Mouse (Mus musculus): Measurements from ENCODE around the gene Slx4ip. TPM values are rescaled to one million over a fixed set of nuclear protein-coding genes. Genes with fewer than 3 reads are reported as not detected.

Gene Slx4ip
- polyA plus RNA-seq, 1 experiment from 2014 or later, result 13.2 TPM

GRCm38 (mm10) chr2:137114248-137115096 is 223.5 kb downstream of the Slx4ip start:
- Histone ChIP-seq H3K4me2 (ENCODE audit: low read depth, low read length) (peak overlapping the region; percentile 76), H3K36me3 (ENCODE audit: control insufficient read depth, insufficient read depth, low read length) (no peaks in the 10 kb centered on the region), H3K27ac (ENCODE audit: low read depth, low read length) (peak overlapping the region; percentile 65; the same call in 1 of the 2 replicates), H3K9ac (replicated peaks; ENCODE audit: low read depth, low read length) (peak overlapping the region; percentile 69), H3K9me3 (ENCODE audit: control insufficient read depth, low read length) (no peaks in the 10 kb centered on the region), H3K27me3 (ENCODE audit: control insufficient read depth, insufficient read depth, low read length) (peaks cover 3% of the 10 kb centered on the region; the same call in 1 of the 2 replicates), H3K4me1 (ENCODE audit: control insufficient read depth, insufficient read depth, low read length) (peaks cover 32% of the 10 kb centered on the region), H3K4me3 (ENCODE audit: low read depth, low read length) (peak overlapping the region; percentile 60)
- 0% methylated on average over 47 of the region's 51 CpGs for WGBS
- ATAC-seq (ENCODE audit: low read depth), result peak; percentile 45

GRCm38 (mm10) chr2:137115241-137116024 is 224.4 kb downstream of the Slx4ip start:
- H3K9ac ChIP-seq (replicated peaks; ENCODE audit: low read depth, low read length), result peak overlapping the region; percentile 69
- WGBS, result under 1% methylated on average over 40 of the region's 40 CpGs
- H3K4me3 ChIP-seq (ENCODE audit: low read depth, low read length), result peak overlapping the region; percentile 60
- H3K27me3 ChIP-seq (ENCODE audit: control insufficient read depth, insufficient read depth, low read length), result peaks cover 3% of the 10 kb centered on the region; the same call in 1 of the 2 replicates
- H3K27ac ChIP-seq (ENCODE audit: low read depth, low read length), result peak overlapping the region; percentile 65; the same call in 1 of the 2 replicates
- peak overlapping the region; percentile 76 for H3K4me2 ChIP-seq (ENCODE audit: low read depth, low read length)
- H3K9me3 ChIP-seq (ENCODE audit: control insufficient read depth, low read length), result no peaks in the 10 kb centered on the region
- no peaks in the 10 kb centered on the region for H3K36me3 ChIP-seq (ENCODE audit: control insufficient read depth, insufficient read depth, low read length)
- no peak for ATAC-seq (ENCODE audit: low read depth)
- H3K4me1 ChIP-seq (ENCODE audit: control insufficient read depth, insufficient read depth, low read length), result peaks cover 27% of the 10 kb centered on the region

- H3K4me2 ChIP-seq (ENCODE audit: low read depth, low read length), result peak within 1 kb of the TSS; percentile 76
- ATAC-seq (ENCODE audit: low read depth), result peak; percentile 5; the same call in 1 of the 2 replicates
- H3K27me3 ChIP-seq (ENCODE audit: control insufficient read depth, insufficient read depth, low read length), result peaks cover 3% of the 10 kb centered on the region; the same call in 1 of the 2 replicates
- H3K4me1 ChIP-seq (ENCODE audit: control insufficient read depth, insufficient read depth, low read length), result peaks cover 22% of the 10 kb centered on the region
- H3K27ac ChIP-seq (ENCODE audit: low read depth, low read length), result peak within 1 kb of the TSS; percentile 76
- H3K9ac ChIP-seq (replicated peaks; ENCODE audit: low read depth, low read length), result peak within 1 kb of the TSS; percentile 69
- peak within 1 kb of the TSS; percentile 60 for H3K4me3 ChIP-seq (ENCODE audit: low read depth, low read length)
- no peaks in the 10 kb centered on the region for H3K36me3 ChIP-seq (ENCODE audit: control insufficient read depth, insufficient read depth, low read length)
- H3K9me3 ChIP-seq (ENCODE audit: control insufficient read depth, low read length), result no peaks in the 10 kb centered on the region
- WGBS, result under 1% methylated on average over 59 of the region's 59 CpGs
Observed at GRCm38 (mm10) chr2:137116025-137116674, 225.1 kb downstream of the Slx4ip start, which contains the start of gene Jag1. Gene Jag1, minus strand, starts transcription at chr2:137116644.

GRCm38 (mm10) chr2:137116675-137117320 is 225.8 kb downstream of the Slx4ip start:
- Histone ChIP-seq H3K27me3 (ENCODE audit: control insufficient read depth, insufficient read depth, low read length) (peaks cover 3% of the 10 kb centered on the region; the same call in 1 of the 2 replicates), H3K9me3 (ENCODE audit: control insufficient read depth, low read length) (no peaks in the 10 kb centered on the region), H3K4me3 (ENCODE audit: low read depth, low read length) (peak overlapping the region; percentile 60), H3K36me3 (ENCODE audit: control insufficient read depth, insufficient read depth, low read length) (no peaks in the 10 kb centered on the region), H3K9ac (replicated peaks; ENCODE audit: low read depth, low read length) (peak overlapping the region; percentile 69), H3K4me2 (ENCODE audit: low read depth, low read length) (peak overlapping the region; percentile 76), H3K27ac (ENCODE audit: low read depth, low read length) (peak overlapping the region; percentile 76), H3K4me1 (ENCODE audit: control insufficient read depth, insufficient read depth, low read length) (peaks cover 17% of the 10 kb centered on the region)
- under 1% methylated on average over 56 of the region's 61 CpGs for WGBS
- ATAC-seq (ENCODE audit: low read depth), result peak; percentile 80

GRCm38 (mm10) chr2:137117321-137117690 is 226.3 kb downstream of the Slx4ip start:
- Histone ChIP-seq H3K9ac (replicated peaks; ENCODE audit: low read depth, low read length) (peak overlapping the region; percentile 69), H3K9me3 (ENCODE audit: control insufficient read depth, low read length) (no peaks in the 10 kb centered on the region), H3K4me3 (ENCODE audit: low read depth, low read length) (peak overlapping the region; percentile 60), H3K27ac (ENCODE audit: low read depth, low read length) (peak overlapping the region; percentile 76), H3K4me1 (ENCODE audit: control insufficient read depth, insufficient read depth, low read length) (peaks cover 12% of the 10 kb centered on the region), H3K4me2 (ENCODE audit: low read depth, low read length) (peak overlapping the region; percentile 76), H3K36me3 (ENCODE audit: control insufficient read depth, insufficient read depth, low read length) (no peaks in the 10 kb centered on the region), H3K27me3 (ENCODE audit: control insufficient read depth, insufficient read depth, low read length) (peaks cover 3% of the 10 kb centered on the region; the same call in 1 of the 2 replicates)
- peak; percentile 68 for ATAC-seq (ENCODE audit: low read depth)
- under 1% methylated on average over 33 of the region's 33 CpGs for WGBS

Other genes starting within 250 kb of the Slx4ip start
- gene Snap25, start 177.8 kb upstream of the Slx4ip start, polyA plus RNA-seq (2014; fragmentation: Nextera tagmentation; extraction: Ambion mirVana), result 324 and 432 TPM in 2 replicates
- gene AL731706.2, start 5.5 kb upstream of the Slx4ip start, polyA plus RNA-seq (2014; fragmentation: Nextera tagmentation; extraction: Ambion mirVana), result 18.1 and 25.1 TPM in 2 replicates
- 22.0 and 25.6 TPM in 2 replicates for gene AL731706.1, start 171 bp downstream of the Slx4ip start, polyA plus RNA-seq (2014; fragmentation: Nextera tagmentation; extraction: Ambion mirVana)
- gene Mkks, start 171 bp downstream of the Slx4ip start, polyA plus RNA-seq (2014; fragmentation: Nextera tagmentation; extraction: Ambion mirVana), result 14.0 and 17.4 TPM in 2 replicates
- 5.4 and 13.3 TPM in 2 replicates for gene Jag1, start 225.4 kb downstream of the Slx4ip start, polyA plus RNA-seq (2014; fragmentation: Nextera tagmentation; extraction: Ambion mirVana)

Measured in neural tube, embryonic 14.5 days (tissue).